Mouse (Mus musculus): ENCODE measurements around the gene Smpdl3b. TPM values are rescaled to one million over a fixed set of nuclear protein-coding genes. Genes with fewer than 3 reads are reported as not detected.

Smpdl3b gene
- polyA plus RNA-seq, 1 experiment = 2.3 TPM

DNA sequence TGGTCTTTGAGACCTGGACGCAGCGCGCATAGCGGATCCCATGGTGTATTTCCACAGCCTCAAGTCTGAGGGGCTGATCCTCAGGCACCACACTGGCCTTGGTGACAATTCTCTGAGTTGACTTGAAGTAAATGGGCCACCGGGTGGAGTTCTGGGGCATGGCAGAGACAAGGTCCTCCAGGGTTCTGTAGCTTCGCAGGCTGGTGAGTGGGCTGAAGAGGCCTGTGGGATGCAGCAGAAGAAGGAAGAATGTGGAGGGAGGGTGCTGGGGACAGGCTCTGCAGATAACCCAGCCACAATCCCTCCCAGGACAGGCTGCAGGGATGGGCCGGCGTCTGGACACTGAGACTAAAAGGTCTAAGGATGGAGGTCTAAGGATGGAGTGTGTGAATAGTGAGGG, 32.7 kb upstream of the Smpdl3b start:
- TF ChIP-seq CTCF (IDR thresholded peaks at IDR 0.05; ENCODE audit: borderline replicate concordance, control insufficient read depth, extremely low read depth, insufficient read depth, low read length, poor library complexity) (no peak), POLR2A (IDR thresholded peaks at IDR 0.05; ENCODE audit: control insufficient read depth, extremely low read depth, insufficient read depth, low read length, poor library complexity) (no peak)
- no peaks in the 10 kb centered on the region for H3K36me3 ChIP-seq (ENCODE audit: control insufficient read depth, insufficient read depth, low read length)
- H3K27ac ChIP-seq (ENCODE audit: control insufficient read depth, insufficient read depth, low read length) = no peak overlapping the region
- DNase-seq = no peak
- WGBS = 97% methylated on average over 8 of the region's 8 CpGs
- H3K4me1 ChIP-seq (replicated peaks; ENCODE audit: control insufficient read depth, insufficient read depth, low read length) = peaks cover 2% of the 10 kb centered on the region; the same call in 1 of the 2 replicates
- no peaks in the 10 kb centered on the region for H3K27me3 ChIP-seq (ENCODE audit: control insufficient read depth, insufficient read depth, low read length)
- no peak overlapping the region for H3K4me3 ChIP-seq (ENCODE audit: control insufficient read depth, insufficient read depth, low read length)

DNA sequence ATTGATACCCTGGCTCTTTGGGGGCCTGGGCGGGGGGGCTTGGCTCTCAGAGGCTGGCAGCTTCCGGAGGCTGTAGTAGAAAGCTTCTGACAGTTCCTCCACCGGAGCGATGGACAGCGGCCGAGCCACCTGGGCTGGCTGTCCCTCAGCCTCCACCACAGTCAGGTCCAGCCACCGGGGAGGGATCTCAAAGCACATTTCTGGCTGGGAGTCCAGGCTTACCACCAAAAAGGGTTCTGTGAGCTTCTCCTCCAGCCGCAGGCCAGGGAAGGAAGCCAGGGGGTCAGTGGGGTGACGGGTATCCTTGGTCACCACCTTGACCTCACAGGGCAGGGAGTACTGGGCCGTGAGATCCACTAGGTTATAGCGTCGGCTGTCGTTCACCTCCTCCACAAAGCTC, 28.2 kb upstream of the Smpdl3b start:
- no peak for DNase-seq
- H3K36me3 ChIP-seq (ENCODE audit: control insufficient read depth, insufficient read depth, low read length) = no peaks in the 10 kb centered on the region
- H3K4me1 ChIP-seq (replicated peaks; ENCODE audit: control insufficient read depth, insufficient read depth, low read length) = no peaks in the 10 kb centered on the region; the same call in 1 of the 2 replicates
- H3K27me3 ChIP-seq (ENCODE audit: control insufficient read depth, insufficient read depth, low read length) = no peaks in the 10 kb centered on the region
- TF ChIP-seq POLR2A (IDR thresholded peaks at IDR 0.05; ENCODE audit: control insufficient read depth, extremely low read depth, insufficient read depth, low read length, poor library complexity) = no peak
- no peak for TF ChIP-seq CTCF (IDR thresholded peaks at IDR 0.05; ENCODE audit: borderline replicate concordance, control insufficient read depth, extremely low read depth, insufficient read depth, low read length, poor library complexity)
- H3K4me3 ChIP-seq (ENCODE audit: control insufficient read depth, insufficient read depth, low read length) = no peak overlapping the region
- no peak overlapping the region for H3K27ac ChIP-seq (ENCODE audit: control insufficient read depth, insufficient read depth, low read length)
- WGBS = 98% methylated on average over 13 of the region's 13 CpGs

DNA sequence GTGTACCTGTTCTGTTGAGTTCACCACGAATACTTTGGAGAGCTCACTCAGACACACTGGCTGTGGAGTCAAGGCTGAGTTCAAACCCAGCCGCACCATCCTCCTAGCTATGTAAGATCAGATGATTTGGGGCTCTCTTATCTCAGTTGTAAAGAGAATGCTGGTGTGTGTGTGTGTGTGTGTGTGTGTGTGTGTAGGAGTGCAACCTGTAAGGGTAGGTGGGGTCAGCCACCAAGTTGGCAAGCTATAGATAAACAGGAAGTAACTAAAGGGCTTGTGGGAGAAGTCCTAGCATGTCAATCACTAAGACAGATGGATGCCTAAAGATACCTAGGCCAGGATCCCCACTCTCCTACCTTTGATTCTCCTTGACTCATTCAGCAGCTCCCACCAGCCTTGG, 26.7 kb upstream of the Smpdl3b start:
- WGBS = 81% methylated on average over 2 of the region's 2 CpGs
- no peaks in the 10 kb centered on the region for H3K27me3 ChIP-seq (ENCODE audit: control insufficient read depth, insufficient read depth, low read length)
- H3K4me3 ChIP-seq (ENCODE audit: control insufficient read depth, insufficient read depth, low read length) = no peak overlapping the region
- H3K36me3 ChIP-seq (ENCODE audit: control insufficient read depth, insufficient read depth, low read length) = peaks cover 6% of the 10 kb centered on the region
- DNase-seq = no peak
- no peak overlapping the region for H3K27ac ChIP-seq (ENCODE audit: control insufficient read depth, insufficient read depth, low read length)
- TF ChIP-seq POLR2A (IDR thresholded peaks at IDR 0.05; ENCODE audit: control insufficient read depth, extremely low read depth, insufficient read depth, low read length, poor library complexity) (no peak), CTCF (IDR thresholded peaks at IDR 0.05; ENCODE audit: borderline replicate concordance, control insufficient read depth, extremely low read depth, insufficient read depth, low read length, poor library complexity) (no peak)
- H3K4me1 ChIP-seq (replicated peaks; ENCODE audit: control insufficient read depth, insufficient read depth, low read length) = no peaks in the 10 kb centered on the region; the same call in 1 of the 2 replicates

- 88% methylated on average over 4 of the region's 4 CpGs for WGBS
- H3K27me3 ChIP-seq (ENCODE audit: control insufficient read depth, insufficient read depth, low read length) = no peaks in the 10 kb centered on the region
- no peaks in the 10 kb centered on the region; the same call in 1 of the 2 replicates for H3K4me1 ChIP-seq (replicated peaks; ENCODE audit: control insufficient read depth, insufficient read depth, low read length)
- TF ChIP-seq CTCF (IDR thresholded peaks at IDR 0.05; ENCODE audit: borderline replicate concordance, control insufficient read depth, extremely low read depth, insufficient read depth, low read length, poor library complexity) (no peak), POLR2A (IDR thresholded peaks at IDR 0.05; ENCODE audit: control insufficient read depth, extremely low read depth, insufficient read depth, low read length, poor library complexity) (no peak)
- peaks cover 38% of the 10 kb centered on the region for H3K36me3 ChIP-seq (ENCODE audit: control insufficient read depth, insufficient read depth, low read length)
- no peak overlapping the region for H3K27ac ChIP-seq (ENCODE audit: control insufficient read depth, insufficient read depth, low read length)
- no peak for DNase-seq
- no peak overlapping the region for H3K4me3 ChIP-seq (ENCODE audit: control insufficient read depth, insufficient read depth, low read length)
These were observed 23.2 kb upstream of the Smpdl3b start for GRCm38 (mm10) chr4:132780288-132780687.

- DNase-seq = no peak
- Histone ChIP-seq H3K27me3 (ENCODE audit: control insufficient read depth, insufficient read depth, low read length) (no peaks in the 10 kb centered on the region), H3K36me3 (ENCODE audit: control insufficient read depth, insufficient read depth, low read length) (peaks cover 54% of the 10 kb centered on the region), H3K27ac (ENCODE audit: control insufficient read depth, insufficient read depth, low read length) (no peak overlapping the region), H3K4me1 (replicated peaks; ENCODE audit: control insufficient read depth, insufficient read depth, low read length) (no peaks in the 10 kb centered on the region), H3K4me3 (ENCODE audit: control insufficient read depth, insufficient read depth, low read length) (no peak overlapping the region)
- TF ChIP-seq CTCF (IDR thresholded peaks at IDR 0.05; ENCODE audit: borderline replicate concordance, control insufficient read depth, extremely low read depth, insufficient read depth, low read length, poor library complexity) (no peak), POLR2A (IDR thresholded peaks at IDR 0.05; ENCODE audit: control insufficient read depth, extremely low read depth, insufficient read depth, low read length, poor library complexity) (no peak)
- over 99% methylated on average over 6 of the region's 6 CpGs for whole genome bisulfite sequencing
These were observed 21.6 kb upstream of the Smpdl3b start for GRCm38 (mm10) chr4:132778562-132779201.

- no peaks in the 10 kb centered on the region for H3K27me3 ChIP-seq (ENCODE audit: control insufficient read depth, insufficient read depth, low read length)
- WGBS = 95% methylated on average over 5 of the region's 5 CpGs
- no peak overlapping the region for H3K27ac ChIP-seq (ENCODE audit: control insufficient read depth, insufficient read depth, low read length)
- peaks cover 70% of the 10 kb centered on the region for H3K36me3 ChIP-seq (ENCODE audit: control insufficient read depth, insufficient read depth, low read length)
- TF ChIP-seq CTCF (IDR thresholded peaks at IDR 0.05; ENCODE audit: borderline replicate concordance, control insufficient read depth, extremely low read depth, insufficient read depth, low read length, poor library complexity) = 0 out of 2 replicates have a peak, but pooled peaks have one; percentile 19
- no peak for TF ChIP-seq POLR2A (IDR thresholded peaks at IDR 0.05; ENCODE audit: control insufficient read depth, extremely low read depth, insufficient read depth, low read length, poor library complexity)
- H3K4me3 ChIP-seq (ENCODE audit: control insufficient read depth, insufficient read depth, low read length) = no peak overlapping the region
- no peaks in the 10 kb centered on the region for H3K4me1 ChIP-seq (replicated peaks; ENCODE audit: control insufficient read depth, insufficient read depth, low read length)
- peak; percentile 67 for DNase-seq
These were observed 19.7 kb upstream of the Smpdl3b start for GRCm38 (mm10) chr4:132776764-132777163.
